Comparison of ENCODE assay signal across 24 mouse cellular contexts in genomic region chr3:145263131-145263530, GRCm38 (mm10). TPM values are rescaled to one million over a fixed set of nuclear protein-coding genes. Genes with fewer than 3 reads are reported as not detected.
A peak's percentile ranks its signal among the peaks of the same experiment; 100 is the strongest.
DNase-seq lines count a peak whose midpoint lies in the region; ATAC-seq and TF ChIP-seq lines count a peak whose summit lies in the region.
"Had no signal": no experiment of that assay in that cellular context is flagged by ENCODE, and none has a peak within 500 bp of the region (broad histone marks: within the 10 kb centered on the region; RNA-seq: fewer than 3 reads in every experiment).

No protein-coding gene starts in this region.

- no peak overlapping the region for H3K9ac ChIP-seq in lung, embryonic 15.5 days
- no peak overlapping the region for H3K9ac ChIP-seq in lung, postnatal 0 days (replicated peaks; ENCODE audit: low read depth)
- H3K9ac ChIP-seq: embryonic facial prominence, embryonic 13.5 days; embryonic facial prominence, embryonic 15.5 days; forebrain, embryonic 12.5 days had no signal

- no peaks in the 10 kb centered on the region for H3K27me3 ChIP-seq in heart, embryonic 10.5 days (ENCODE audit: insufficient read depth, poor library complexity, severe bottlenecking)
- H3K27me3 ChIP-seq in lung, embryonic 15.5 days: no peaks in the 10 kb centered on the region
- H3K27me3 ChIP-seq in lung, postnatal 0 days (replicated peaks; ENCODE audit: insufficient read depth, low read length): no peaks in the 10 kb centered on the region
- H3K27me3 ChIP-seq: embryonic facial prominence, embryonic 13.5 days; embryonic facial prominence, embryonic 15.5 days; forebrain, embryonic 12.5 days had no signal

- TF ChIP-seq EP300 in lung, postnatal 0 days (IDR thresholded peaks at IDR 0.05): peak; percentile 57; the same call in 1 of the 2 replicates

- intact Hi-C loops in heart, postnatal 10 days (cut with DNase I): no loop called here

- H3K9me3 ChIP-seq in heart, embryonic 10.5 days: no peaks in the 10 kb centered on the region
- H3K9me3 ChIP-seq in lung, embryonic 15.5 days: no peaks in the 10 kb centered on the region
- H3K9me3 ChIP-seq in lung, postnatal 0 days (ENCODE audit: low read length): no peaks in the 10 kb centered on the region
- H3K9me3 ChIP-seq: embryonic facial prominence, embryonic 13.5 days; embryonic facial prominence, embryonic 15.5 days; forebrain, embryonic 10.5 days; forebrain, embryonic 12.5 days had no signal

- 72% methylated on average over 4 of the region's 4 CpGs for WGBS in heart, embryonic 10.5 days
- WGBS in lung, embryonic 15.5 days: 52% methylated on average over 4 of the region's 4 CpGs
- WGBS in lung, postnatal 0 days: 55% methylated on average over 4 of the region's 4 CpGs

- peak; percentile 73; the same call in 1 of the 2 replicates for ATAC-seq in lung, embryonic 15.5 days (ENCODE audit: borderline replicate concordance, extremely low read depth, low FRiP score, low TSS enrichment)
- ATAC-seq in lung, postnatal 0 days: peak; percentile 67
- ATAC-seq: forebrain, embryonic 14.5 days had no signal

- no peak overlapping the region for H3K27ac ChIP-seq in heart, embryonic 10.5 days
- no peak overlapping the region for H3K27ac ChIP-seq in lung, embryonic 15.5 days
- no peak overlapping the region for H3K27ac ChIP-seq in lung, postnatal 0 days (ENCODE audit: low read length)
- H3K27ac ChIP-seq: embryonic facial prominence, embryonic 13.5 days; embryonic facial prominence, embryonic 15.5 days; forebrain, embryonic 10.5 days; forebrain, embryonic 12.5 days had no signal

- no peak overlapping the region for H3K4me3 ChIP-seq in heart, embryonic 10.5 days
- H3K4me3 ChIP-seq in lung, embryonic 15.5 days: no peak overlapping the region
- H3K4me3 ChIP-seq in lung, postnatal 0 days (ENCODE audit: low read depth, low read length): no peak overlapping the region
- H3K4me3 ChIP-seq: embryonic facial prominence, embryonic 13.5 days; embryonic facial prominence, embryonic 15.5 days; erythroblast, embryonic 14.5 days; forebrain, embryonic 10.5 days; forebrain, embryonic 12.5 days had no signal

- TF ChIP-seq CTCF in lung, postnatal 0 days (IDR thresholded peaks at IDR 0.05): no peak

- H3K4me1 ChIP-seq in heart, embryonic 10.5 days: no peaks in the 10 kb centered on the region
- 0 out of 2 replicates have a peak, but pooled peaks cover 2% of the 10 kb centered on the region for H3K4me1 ChIP-seq in lung, embryonic 15.5 days
- H3K4me1 ChIP-seq in lung, postnatal 0 days (ENCODE audit: insufficient read depth, low read depth, low read length): no peaks in the 10 kb centered on the region
- H3K4me1 ChIP-seq: embryonic facial prominence, embryonic 13.5 days; forebrain, embryonic 10.5 days; forebrain, embryonic 12.5 days had no signal

- no peak overlapping the region for H3K4me2 ChIP-seq in lung, embryonic 15.5 days
- H3K4me2 ChIP-seq in lung, postnatal 0 days (replicated peaks; ENCODE audit: low read depth, low read length): no peak overlapping the region
- H3K4me2 ChIP-seq: embryonic facial prominence, embryonic 13.5 days; embryonic facial prominence, embryonic 15.5 days; forebrain, embryonic 12.5 days had no signal

- DNase-seq in heart, postnatal 10 days: peak; percentile 30 to 35
- no peak for DNase-seq in heart, embryonic 10.5 days (ENCODE audit: low spot score)
- DNase-seq in lung, postnatal 36 days: no peak
- peak; percentile 61 for DNase-seq in lung, postnatal 0 days (ENCODE audit: low spot score)
- no peak for DNase-seq in lung, postnatal 4 days
- DNase-seq: adrenal gland, adult 2 months; adrenal gland, postnatal 10 days; adrenal gland, postnatal 25 days; cerebellum, adult 11 months; cerebellum, adult 18-20 months; cerebellum, adult 8-10 months; cerebellum, adult 9-11 months; cerebellum, postnatal 14 days; cerebellum, postnatal 36 days; embryo, embryonic 11 days had no signal

- no peaks in the 10 kb centered on the region for H3K36me3 ChIP-seq in heart, embryonic 10.5 days
- H3K36me3 ChIP-seq in lung, embryonic 15.5 days: no peaks in the 10 kb centered on the region
- H3K36me3 ChIP-seq in lung, postnatal 0 days (ENCODE audit: insufficient read depth, low read length): no peaks in the 10 kb centered on the region
- H3K36me3 ChIP-seq: embryonic facial prominence, embryonic 13.5 days; embryonic facial prominence, embryonic 15.5 days; forebrain, embryonic 10.5 days; forebrain, embryonic 12.5 days had no signal

RNA-seq across cellular contexts. Expression of gene Col24a1, which starts 29.1 kb away (rescaled TPM):
- total RNA-seq in heart, postnatal 10 days (2021): 1 to 10 TPM; 1.1 to 1.3 TPM
- 0.34 and 0.63 TPM in 2 replicates for polyA plus RNA-seq in heart, embryonic 10.5 days (2016; fragmentation: Nextera tagmentation; extraction: Ambion mirVana)
- polyA plus RNA-seq in lung, embryonic 15.5 days (2015; fragmentation: Nextera tagmentation; extraction: Ambion mirVana): 1.2 and 2.4 TPM in 2 replicates
- 0.54 and 1.0 TPM in 2 replicates for polyA plus RNA-seq in lung, postnatal 0 days (2015; fragmentation: Nextera tagmentation; extraction: Ambion mirVana)
- total RNA-seq: common myeloid progenitor, adult 5-6 weeks; MEL had no signal
- polyA plus RNA-seq: erythroblast, embryonic 14.5 days had no signal

Comparison
In these comparisons a context has a peak if more than half of its experiments do, and no peak if none do; other contexts are left out.
1. DNase-seq: peak in heart, postnatal 10 days (2 of 2) and lung, postnatal 0 days (single experiment); none in heart, embryonic 10.5 days (single experiment), lung, postnatal 36 days (single experiment) and lung, postnatal 4 days (0 of 2).